In genomic region chr3:86687571-86688209, GRCm38 (mm10) we compare ENCODE assay signal across 10 mouse cellular contexts.
DNase-seq lines count a peak whose midpoint lies in the region; ATAC-seq and TF ChIP-seq lines count a peak whose summit lies in the region.
"Had no signal": no experiment of that assay in that cellular context is flagged by ENCODE, and none has a peak within 500 bp of the region (broad histone marks: within the 10 kb centered on the region; RNA-seq: fewer than 3 reads in every experiment).

No protein-coding gene starts in this region.

- no peaks in the 10 kb centered on the region for H3K9me3 ChIP-seq in hindbrain, embryonic 14.5 days (ENCODE audit: control insufficient read depth, low read length)
- no peaks in the 10 kb centered on the region for H3K9me3 ChIP-seq in neural tube, embryonic 11.5 days (ENCODE audit: control insufficient read depth, low read length)

- H3K27ac ChIP-seq in hindbrain, embryonic 14.5 days: peak overlapping the region; percentile 79
- no peak overlapping the region; the same call in 1 of the 2 replicates for H3K27ac ChIP-seq in neural tube, embryonic 11.5 days (ENCODE audit: low read depth, low read length)
- no peak overlapping the region for H3K27ac ChIP-seq in kidney, adult 2 months (ENCODE audit: insufficient read depth, low read depth, low read length)
- H3K27ac ChIP-seq: left cerebral cortex, adult 2 months had no signal

- no peak overlapping the region for H3K4me3 ChIP-seq in hindbrain, embryonic 14.5 days (replicated peaks; ENCODE audit: low read length)
- H3K4me3 ChIP-seq in neural tube, embryonic 11.5 days (ENCODE audit: low read depth, low read length): no peak overlapping the region
- H3K4me3 ChIP-seq in kidney, adult 2 months (ENCODE audit: insufficient read depth, low read depth, low read length): no peak overlapping the region
- H3K4me3 ChIP-seq: left cerebral cortex, adult 2 months had no signal

- peak; percentile 55 for ATAC-seq in frontal cortex, adult (ENCODE audit: low TSS enrichment)
- ATAC-seq in hindbrain, embryonic 14.5 days (ENCODE audit: low FRiP score): peak; percentile 82; the same call in 1 of the 2 replicates
- ATAC-seq in neural tube, embryonic 11.5 days (ENCODE audit: insufficient read depth, low FRiP score, low TSS enrichment): peak; percentile 50; the same call in 1 of the 2 replicates

- TF ChIP-seq POLR2A in kidney, adult 2 months (IDR thresholded peaks at IDR 0.05; ENCODE audit: low read depth, low read length): no peak

- DNase-seq in frontal cortex, postnatal 25 days (ENCODE audit: low spot score in 2 of 2): no peak
- peak; percentile 12 to 20 for DNase-seq in cerebellum, postnatal 25 days
- DNase-seq in hindbrain, embryonic 14.5 days (ENCODE audit: low spot score): peak; percentile 66
- DNase-seq in neural tube, embryonic 11.5 days (ENCODE audit: low spot score): peak; percentile 30
- no peak for DNase-seq in left cerebral cortex, postnatal 25 days (ENCODE audit: low spot score in 2 of 2)
- no peak for DNase-seq in kidney, adult 2 months
- DNase-seq in urinary bladder, postnatal 4 days (ENCODE audit: low spot score in 2 of 2): no peak

- intact Hi-C loops in left cerebral cortex, postnatal 25 days (cut with DNase I): no loop called here

- no peak for TF ChIP-seq CTCF in kidney, adult 2 months (conservative IDR thresholded peaks at IDR 0.05; ENCODE audit: insufficient read depth, insufficient read length, low read depth, low read length)

- 14% methylated on average over 7 of the region's 7 CpGs for WGBS in hindbrain, embryonic 14.5 days
- 46% methylated on average over 7 of the region's 7 CpGs for WGBS in neural tube, embryonic 11.5 days
- 62% methylated on average over 7 of the region's 7 CpGs for whole genome bisulfite sequencing in kidney, adult 2 months

- peaks cover 13% of the 10 kb centered on the region; the same call in 1 of the 2 replicates for H3K4me1 ChIP-seq in hindbrain, embryonic 14.5 days (replicated peaks; ENCODE audit: control insufficient read depth, insufficient read depth, low read length)
- H3K4me1 ChIP-seq in neural tube, embryonic 11.5 days (ENCODE audit: control insufficient read depth, insufficient read depth, low read length): no peaks in the 10 kb centered on the region
- H3K4me1 ChIP-seq in kidney, adult 2 months (ENCODE audit: control insufficient read depth, insufficient read depth, low read length): no peaks in the 10 kb centered on the region

- H3K4me2 ChIP-seq in hindbrain, embryonic 14.5 days (replicated peaks): 0 out of 2 replicates have a peak overlapping the region, but pooled peaks have one; percentile 1
- no peak overlapping the region for H3K4me2 ChIP-seq in neural tube, embryonic 11.5 days (ENCODE audit: low read depth)

- H3K9ac ChIP-seq in hindbrain, embryonic 14.5 days: peak overlapping the region; percentile 21; the same call in 1 of the 2 replicates
- H3K9ac ChIP-seq in neural tube, embryonic 11.5 days (ENCODE audit: low read length): no peak overlapping the region

- no peaks in the 10 kb centered on the region for H3K27me3 ChIP-seq in hindbrain, embryonic 14.5 days (ENCODE audit: control insufficient read depth, insufficient read depth, low read length)
- no peaks in the 10 kb centered on the region for H3K27me3 ChIP-seq in neural tube, embryonic 11.5 days (ENCODE audit: control insufficient read depth, insufficient read depth, low read length)
- no peaks in the 10 kb centered on the region for H3K27me3 ChIP-seq in kidney, adult 2 months (replicated peaks; ENCODE audit: control insufficient read depth, insufficient read depth, low read length)
- H3K27me3 ChIP-seq: CH12.LX had no signal

- H3K36me3 ChIP-seq in hindbrain, embryonic 14.5 days (replicated peaks; ENCODE audit: control insufficient read depth, insufficient read depth): no peaks in the 10 kb centered on the region
- no peaks in the 10 kb centered on the region for H3K36me3 ChIP-seq in neural tube, embryonic 11.5 days (ENCODE audit: control insufficient read depth, insufficient read depth, low read length)
- no peaks in the 10 kb centered on the region for H3K36me3 ChIP-seq in kidney, adult 2 months (ENCODE audit: control insufficient read depth, insufficient read depth, low read length)

Comparison
In these comparisons a context has a peak if more than half of its experiments do, and no peak if none do; other contexts are left out.
1. DNase-seq: peak in cerebellum, postnatal 25 days (2 of 2), hindbrain, embryonic 14.5 days (single experiment) and neural tube, embryonic 11.5 days (single experiment); none in frontal cortex, postnatal 25 days (0 of 2), left cerebral cortex, postnatal 25 days (0 of 2), kidney, adult 2 months (single experiment) and urinary bladder, postnatal 4 days (0 of 2).
2. Peak in every context shown above with its lines, with median percentiles within 50 percentile points of each other: ATAC-seq.